Mouse (Mus musculus) midbrain, embryonic 10.5 days (tissue): ENCODE data around the gene Rpl18. TPM values are rescaled to one million over a fixed set of nuclear protein-coding genes. Genes with fewer than 3 reads are reported as not detected.
A peak's percentile ranks its signal among the peaks of the same experiment; 100 is the strongest.

Experiments
- DNase-seq: peaks from one replicate; pipeline ENCODE4 v3.0.0-alpha.2; 2017; ENCODE audit warnings: low spot score
- H3K27ac ChIP-seq: fragments of 300-500 bp; sonication (generic); replicated peaks from 2 replicates; pipeline ENCODE4 v1.5.1; 2016; ENCODE audit warnings: mild to moderate bottlenecking
- H3K27me3 ChIP-seq: fragments of 300-500 bp; sonication (generic); 2 replicates; pipeline ENCODE4 v1.6.1; 2016; ENCODE audit warnings: low read depth, mild to moderate bottlenecking; ENCODE audit not compliant: poor library complexity, severe bottlenecking
- H3K36me3 ChIP-seq: fragments of 300-500 bp; sonication (generic); 2 replicates; pipeline ENCODE4 v1.6.1; 2016; ENCODE audit warnings: mild to moderate bottlenecking, moderate library complexity
- H3K4me1 ChIP-seq: fragments of 300-500 bp; sonication (generic); 2 replicates; pipeline ENCODE4 v1.6.1; 2016
- H3K4me3 ChIP-seq: fragments of 300-500 bp; sonication (generic); 2 replicates; pipeline ENCODE4 v1.5.1; 2016; ENCODE audit warnings: mild to moderate bottlenecking, moderate library complexity
- H3K9me3 ChIP-seq: fragments of 300-500 bp; sonication (generic); replicated peaks from 2 replicates; pipeline ENCODE4 v1.6.1; 2016; ENCODE audit warnings: mild to moderate bottlenecking
- WGBS: fragments of 180-500 bp; shearing (Covaris S2); methylation state at CpG from one replicate; pipeline ENCODE4 v1.1.7; 2016; 5-methylcytosine and 5-hydroxymethylcytosine counted together
- polyA plus RNA-seq: library from polyadenylated mRNA; unstranded; fragments of >200 nt; fragmentation: Nextera tagmentation; extraction: Ambion mirVana; gene quantifications from 2 replicates; pipeline ENCODE4 v1.2.1, GENCODE M21; 2016

Gene Rpl18
- polyA plus RNA-seq, 1 experiment from 2014 or later, result 1,116 TPM

DNA sequence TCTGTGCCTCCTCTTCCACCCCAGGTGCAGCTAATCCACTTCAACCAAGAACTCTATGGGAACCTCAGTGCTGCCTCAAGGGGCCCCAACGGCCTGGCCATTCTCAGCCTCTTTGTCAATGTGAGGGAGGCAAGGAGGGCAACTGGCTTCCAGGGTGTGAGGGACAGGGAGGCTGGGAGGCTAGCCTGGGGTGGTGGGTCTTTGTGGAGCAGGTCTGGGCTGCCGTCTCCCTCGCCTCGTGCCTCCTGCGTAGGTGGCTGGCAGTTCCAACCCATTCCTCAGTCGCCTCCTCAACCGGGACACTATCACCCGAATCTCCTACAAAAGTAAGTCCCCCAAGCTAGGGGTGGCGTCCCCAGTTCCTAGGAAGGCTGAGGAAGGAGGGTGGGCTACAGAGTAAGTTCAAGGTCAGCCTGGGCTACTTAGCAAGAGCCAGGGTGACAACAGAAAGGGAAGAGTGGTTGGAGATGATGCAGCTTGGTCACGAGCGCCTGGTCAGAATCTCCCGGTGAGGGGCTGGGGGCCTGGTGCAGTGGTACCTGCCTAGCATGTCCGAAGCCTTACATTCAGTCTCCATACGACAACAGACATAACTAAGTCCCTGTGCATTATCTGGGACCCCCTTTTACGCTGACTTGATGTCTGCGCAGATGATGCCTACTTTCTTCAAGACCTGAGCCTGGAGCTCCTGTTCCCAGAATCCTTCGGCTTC is 12.3 kb upstream of the Rpl18 start:
- Histone ChIP-seq H3K9me3 (no peaks in the 10 kb centered on the region), H3K27me3 (peaks cover 31% of the 10 kb centered on the region), H3K4me3 (peak overlapping the region; percentile 73), H3K4me1 (peaks cover 75% of the 10 kb centered on the region), H3K36me3 (no peaks in the 10 kb centered on the region), H3K27ac (peak overlapping the region; percentile 87; the same call in 1 of the 2 replicates)
- DNase-seq, result no peak
- 90% methylated on average over 17 of the region's 17 CpGs for WGBS

DNA sequence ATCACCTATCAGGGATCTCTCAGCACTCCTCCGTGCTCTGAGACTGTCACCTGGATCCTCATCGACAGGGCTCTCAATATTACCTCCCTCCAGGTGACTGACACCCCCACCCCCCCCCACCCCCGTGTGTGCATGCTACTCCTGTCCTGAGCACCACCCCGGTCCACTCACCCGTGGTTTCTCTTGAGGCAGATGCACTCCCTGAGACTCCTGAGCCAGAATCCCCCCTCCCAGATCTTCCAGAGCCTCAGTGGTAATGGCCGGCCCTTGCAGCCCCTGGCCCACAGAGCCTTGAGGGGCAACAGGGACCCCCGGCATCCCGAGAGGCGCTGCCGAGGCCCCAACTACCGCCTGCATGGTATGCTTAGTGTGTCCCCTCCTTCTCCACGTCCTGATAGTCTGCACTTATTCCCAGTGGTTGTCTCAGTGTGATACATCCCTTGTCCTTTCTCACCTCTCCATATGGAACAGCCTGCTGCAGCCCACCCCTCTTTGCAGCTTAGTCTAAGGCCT is 11.7 kb upstream of the Rpl18 start:
- Histone ChIP-seq H3K36me3 (no peaks in the 10 kb centered on the region), H3K4me1 (peaks cover 81% of the 10 kb centered on the region), H3K27ac (peak overlapping the region; percentile 87), H3K4me3 (peak overlapping the region; percentile 73), H3K27me3 (peaks cover 25% of the 10 kb centered on the region), H3K9me3 (no peaks in the 10 kb centered on the region)
- WGBS, result 50% methylated on average over 12 of the region's 12 CpGs
- no peak for DNase-seq

- peak; percentile 74 for DNase-seq
- Histone ChIP-seq H3K27me3 (peaks cover 20% of the 10 kb centered on the region), H3K9me3 (no peaks in the 10 kb centered on the region), H3K4me1 (peaks cover 86% of the 10 kb centered on the region), H3K27ac (peak overlapping the region; percentile 87), H3K36me3 (no peaks in the 10 kb centered on the region), H3K4me3 (peak overlapping the region; percentile 73)
- 1% methylated on average over 13 of the region's 13 CpGs for WGBS
Measured at GRCm38 (mm10) chr7:45704046-45704559, 11.2 kb upstream of the Rpl18 start.

DNA sequence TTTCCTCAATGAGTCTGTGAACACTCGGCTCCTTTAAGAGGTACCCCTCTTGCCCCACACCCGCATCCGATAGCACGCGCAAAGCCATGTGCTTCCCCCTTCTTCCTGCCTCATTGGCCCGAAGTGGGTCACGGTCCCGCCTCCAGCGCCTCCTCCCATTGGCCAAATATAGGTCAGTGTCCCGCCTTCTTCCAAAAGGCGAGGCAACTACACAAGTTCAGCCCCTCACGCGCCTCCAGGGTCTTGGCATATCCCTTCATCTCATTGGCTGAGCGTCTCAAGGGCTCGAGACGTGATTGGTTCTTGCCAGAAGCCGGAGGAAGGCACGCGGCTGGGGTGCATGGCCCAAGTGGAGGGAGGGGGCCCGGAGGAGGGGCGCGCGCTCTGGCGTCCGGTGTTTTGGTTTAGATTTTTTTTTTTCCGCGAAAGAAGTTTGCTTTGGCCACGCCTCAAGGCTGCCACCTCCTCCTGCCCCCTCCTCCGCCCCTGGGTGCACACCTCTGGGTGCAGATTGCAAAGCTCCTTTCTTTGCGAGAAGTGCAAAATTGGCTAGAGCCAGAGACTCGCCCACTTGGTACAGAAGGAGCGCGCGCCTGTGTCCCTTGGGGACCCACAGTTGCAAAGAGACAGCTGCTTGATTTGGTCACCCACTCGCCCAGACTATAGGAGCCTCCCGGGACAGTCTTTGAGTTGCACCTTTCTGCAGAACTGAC is 10.4 kb upstream of the Rpl18 start, which contains the start of gene Dbp:
Gene Dbp, plus strand, starts transcription at position 359 of the 713 bp plus-strand sequence.
- 0% methylated on average over 36 of the region's 36 CpGs for WGBS
- H3K4me3 ChIP-seq, result peak within 1 kb of the TSS; percentile 73
- peak; percentile 99 for DNase-seq
- peaks cover 86% of the 10 kb centered on the region for H3K4me1 ChIP-seq
- H3K9me3 ChIP-seq, result no peaks in the 10 kb centered on the region
- peaks cover 4% of the 10 kb centered on the region for H3K36me3 ChIP-seq
- peak within 1 kb of the TSS; percentile 87 for H3K27ac ChIP-seq
- H3K27me3 ChIP-seq, result peaks cover 12% of the 10 kb centered on the region

DNA sequence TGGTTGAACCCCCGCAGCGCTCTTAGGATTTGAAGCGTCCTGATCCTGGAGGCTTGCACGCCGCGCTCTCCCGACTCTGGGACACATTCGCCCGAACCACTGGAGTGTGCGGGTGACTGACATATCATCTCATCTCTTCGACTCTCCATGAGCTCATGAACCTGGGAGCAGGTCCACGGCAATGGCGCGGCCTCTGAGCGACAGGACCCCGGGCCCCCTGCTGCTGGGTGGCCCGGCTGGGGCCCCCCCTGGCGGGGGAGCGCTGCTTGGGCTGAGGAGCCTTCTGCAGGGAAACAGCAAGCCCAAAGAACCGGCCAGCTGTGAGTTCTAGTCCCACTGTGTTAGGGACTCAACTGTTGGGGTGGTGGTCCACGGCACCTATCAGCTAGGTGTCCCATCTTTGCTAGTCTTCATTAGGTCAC is 9.8 kb upstream of the Rpl18 start:
- peak overlapping the region; percentile 73 for H3K4me3 ChIP-seq
- under 1% methylated on average over 21 of the region's 21 CpGs for WGBS
- peaks cover 6% of the 10 kb centered on the region for H3K27me3 ChIP-seq
- peaks cover 10% of the 10 kb centered on the region for H3K36me3 ChIP-seq
- no peaks in the 10 kb centered on the region for H3K9me3 ChIP-seq
- H3K27ac ChIP-seq, result peak overlapping the region; percentile 87
- DNase-seq, result no peak
- peaks cover 86% of the 10 kb centered on the region for H3K4me1 ChIP-seq

- H3K27ac ChIP-seq, result peak overlapping the region; percentile 87
- under 1% methylated on average over 7 of the region's 7 CpGs for WGBS
- H3K4me1 ChIP-seq, result peaks cover 86% of the 10 kb centered on the region
- H3K36me3 ChIP-seq, result peaks cover 14% of the 10 kb centered on the region
- peak; percentile 63 for DNase-seq
- no peaks in the 10 kb centered on the region for H3K9me3 ChIP-seq
- H3K27me3 ChIP-seq, result peaks cover 3% of the 10 kb centered on the region; the same call in 1 of the 2 replicates
- peak overlapping the region; percentile 73 for H3K4me3 ChIP-seq
Measured at GRCm38 (mm10) chr7:45705873-45706281, 9.4 kb upstream of the Rpl18 start.

DNA sequence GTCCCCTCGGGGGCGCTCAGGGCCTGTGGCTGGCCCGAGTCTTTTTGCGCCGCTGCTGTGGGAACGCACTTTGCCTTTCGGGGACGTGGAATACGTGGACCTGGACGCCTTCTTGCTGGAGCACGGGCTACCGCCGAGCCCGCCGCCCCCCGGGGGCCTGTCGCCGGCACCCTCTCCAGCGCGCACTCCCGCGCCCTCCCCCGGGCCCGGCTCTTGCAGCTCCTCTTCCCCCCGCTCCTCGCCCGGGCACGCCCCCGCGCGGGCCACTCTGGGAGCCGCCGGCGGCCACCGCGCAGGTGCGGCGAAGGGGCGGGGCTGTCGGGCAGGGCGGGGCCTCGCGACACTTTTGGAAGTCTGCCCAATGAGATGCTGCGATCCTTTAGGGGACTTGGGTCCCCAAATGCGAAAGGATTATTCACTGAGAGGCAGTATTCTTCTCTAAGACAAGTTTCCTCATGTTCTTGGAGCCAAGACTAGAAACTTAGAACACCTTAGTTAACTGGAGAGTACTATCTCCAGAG is 8.5 kb upstream of the Rpl18 start:
- Histone ChIP-seq H3K4me3 (peak overlapping the region; percentile 73), H3K27me3 (no peaks in the 10 kb centered on the region), H3K9me3 (no peaks in the 10 kb centered on the region), H3K4me1 (peaks cover 79% of the 10 kb centered on the region), H3K27ac (peak overlapping the region; percentile 87), H3K36me3 (peaks cover 23% of the 10 kb centered on the region)
- peak; percentile 87 for DNase-seq
- WGBS, result under 1% methylated on average over 45 of the region's 45 CpGs

GRCm38 (mm10) chr7:45707375-45707967 is 7.8 kb upstream of the Rpl18 start:
- DNase-seq, result peak; percentile 89
- Histone ChIP-seq H3K4me1 (peaks cover 79% of the 10 kb centered on the region), H3K36me3 (peaks cover 30% of the 10 kb centered on the region), H3K27ac (peak overlapping the region; percentile 87), H3K27me3 (no peaks in the 10 kb centered on the region), H3K9me3 (no peaks in the 10 kb centered on the region), H3K4me3 (peak overlapping the region; percentile 73)
- 1% methylated on average over 27 of the region's 27 CpGs for WGBS

GRCm38 (mm10) chr7:45708221-45708761 is 7.0 kb upstream of the Rpl18 start:
- Histone ChIP-seq H3K27ac (no peak overlapping the region), H3K4me3 (peak overlapping the region; percentile 73; the same call in 1 of the 2 replicates), H3K9me3 (no peaks in the 10 kb centered on the region), H3K36me3 (peaks cover 38% of the 10 kb centered on the region), H3K27me3 (no peaks in the 10 kb centered on the region), H3K4me1 (peaks cover 72% of the 10 kb centered on the region)
- no peak for DNase-seq
- WGBS, result 49% methylated on average over 13 of the region's 13 CpGs

DNA sequence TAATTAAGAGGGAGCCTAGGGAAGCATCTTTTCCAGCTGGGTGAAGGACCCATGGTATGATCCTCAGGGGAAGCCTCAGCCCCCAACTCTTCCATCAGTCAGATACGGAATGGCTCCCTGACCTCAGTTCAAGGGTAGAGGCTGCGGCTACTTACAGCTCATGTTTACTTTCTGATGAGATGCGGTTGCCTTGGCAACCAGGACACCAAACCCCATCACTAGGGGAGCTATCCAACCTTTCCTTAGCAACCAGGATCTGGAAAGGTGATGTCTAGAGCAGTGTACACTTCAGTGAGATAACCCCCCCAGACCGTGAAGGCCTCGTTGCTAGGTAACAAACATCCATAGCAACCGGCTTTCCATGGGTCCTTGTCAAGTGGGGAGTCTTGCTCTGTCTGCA is 6.2 kb upstream of the Rpl18 start:
- H3K4me3 ChIP-seq, result 0 out of 2 replicates have a peak overlapping the region, but pooled peaks have one; percentile 11

GRCm38 (mm10) chr7:45709677-45710355 is 5.4 kb upstream of the Rpl18 start:
- Histone ChIP-seq H3K4me1 (peaks cover 71% of the 10 kb centered on the region), H3K36me3 (peaks cover 45% of the 10 kb centered on the region), H3K27me3 (no peaks in the 10 kb centered on the region), H3K9me3 (no peaks in the 10 kb centered on the region), H3K4me3 (peak overlapping the region; percentile 11; the same call in 1 of the 2 replicates), H3K27ac (peak overlapping the region; percentile 50)
- no peak for DNase-seq
- 74% methylated on average over 14 of the region's 14 CpGs for WGBS

More for the DNA sequence above, 6.2 kb upstream of the Rpl18 start:
- peak overlapping the region; percentile 50; the same call in 1 of the 2 replicates for H3K27ac ChIP-seq
- 50% methylated on average over 6 of the region's 6 CpGs for WGBS
- no peaks in the 10 kb centered on the region for H3K27me3 ChIP-seq
- peaks cover 45% of the 10 kb centered on the region for H3K36me3 ChIP-seq
- no peaks in the 10 kb centered on the region for H3K9me3 ChIP-seq
- peak; percentile 66 for DNase-seq
- peaks cover 68% of the 10 kb centered on the region for H3K4me1 ChIP-seq
